Mouse (Mus musculus) CH12.LX (cell line): ENCODE data around the gene Tmem120a. TPM values are rescaled to one million over a fixed set of nuclear protein-coding genes. Genes with fewer than 3 reads are reported as not detected.

Experiments used
- DNase-seq: peaks from one replicate; pipeline ENCODE4 v3.0.0-alpha.2; 2013; ENCODE audit errors: extremely low read depth
- H3K27ac ChIP-seq: 2 replicates; pipeline ENCODE4 v1.5.1; 2012; ENCODE audit warnings: low read depth, mild to moderate bottlenecking, control low read depth, moderate library complexity; ENCODE audit not compliant: insufficient read depth
- H3K27me3 ChIP-seq: replicated peaks from 2 replicates; pipeline ENCODE3; 2012; ENCODE audit warnings: inconsistent platforms
- H3K36me3 ChIP-seq, 2 experiments: replicated peaks in 1 of 2; 2 replicates each; pipeline versions ENCODE3 to v1.6.1; 2012; ENCODE audit warnings: inconsistent platforms in 1 of 2, low read length in 1 of 2, mild to moderate bottlenecking in 1 of 2, mixed read lengths in 1 of 2, moderate library complexity in 1 of 2; ENCODE audit not compliant: control insufficient read depth in 1 of 2, insufficient read depth in 1 of 2
- H3K4me1 ChIP-seq, 2 experiments: 2 replicates each; pipeline ENCODE4 v1.6.1; 2012; ENCODE audit warnings: inconsistent platforms in 1 of 2, moderate library complexity in 1 of 2; ENCODE audit not compliant: insufficient read depth in 2 of 2, control insufficient read depth in 1 of 2
- H3K4me2 ChIP-seq: 2 replicates; pipeline ENCODE4 v1.6.1; 2012; ENCODE audit warnings: low read depth, mild to moderate bottlenecking, control low read depth; ENCODE audit not compliant: poor library complexity, insufficient read depth, severe bottlenecking
- H3K4me3 ChIP-seq, 3 experiments: fragments of 150-350 bp in 1 of 3; sonication (generic) in 1 of 3; replicated peaks in 1 of 3; 2 replicates each; pipeline versions ENCODE3 to v1.5.1; 2011 to 2012; ENCODE audit warnings: low read depth in 2 of 3, low read length in 2 of 3, mild to moderate bottlenecking in 2 of 3, moderate library complexity in 2 of 3, control low read depth in 1 of 3, improper control_type of control experiment in 1 of 3, inconsistent platforms in 1 of 3, mixed read lengths in 1 of 3; ENCODE audit not compliant: poor library complexity in 1 of 3
- H3K79me2 ChIP-seq: replicated peaks from 2 replicates; pipeline ENCODE4 v1.6.1; 2012; ENCODE audit warnings: mild to moderate bottlenecking, moderate library complexity; ENCODE audit not compliant: control insufficient read depth, poor library complexity, insufficient read depth, severe bottlenecking; ENCODE audit errors: extremely low read depth
- H3K9ac ChIP-seq: 2 replicates; pipeline ENCODE4 v1.6.1; 2012; ENCODE audit warnings: low read depth, mild to moderate bottlenecking, control low read depth, moderate library complexity; ENCODE audit not compliant: insufficient read depth
- H3K9me3 ChIP-seq: replicated peaks from 2 replicates; pipeline ENCODE3; 2012; ENCODE audit warnings: low read length, inconsistent platforms, mixed read lengths
- CHD1 ChIP-seq: IDR thresholded peaks from 2 replicates; pipeline ENCODE4 v1.6.1; 2012; ENCODE audit warnings: low read depth, low read length, improper control_type of control experiment, inconsistent platforms
- CHD2 ChIP-seq: IDR thresholded peaks from 2 replicates; pipeline ENCODE4 v1.6.1; 2011; ENCODE audit warnings: low read length, improper control_type of control experiment
- CTCF ChIP-seq, 2 experiments: IDR thresholded peaks in 1 of 2; conservative IDR thresholded peaks in 1 of 2; 2 replicates each; pipeline ENCODE4 v1.5.1; 2011 to 2012; ENCODE audit warnings: low read depth in 2 of 2, low read length in 2 of 2, improper control_type of control experiment in 1 of 2, inconsistent platforms in 1 of 2, mild to moderate bottlenecking in 1 of 2, moderate library complexity in 1 of 2
- ELF1 ChIP-seq: IDR thresholded peaks from 2 replicates; pipeline ENCODE4 v1.6.1; 2014; ENCODE audit warnings: low read depth, mild to moderate bottlenecking, inconsistent platforms, low read length, improper control_type of control experiment
- EP300 ChIP-seq: IDR thresholded peaks from 2 replicates; pipeline ENCODE4 v1.6.1; 2011; ENCODE audit warnings: low read length, improper control_type of control experiment
- ETS1 ChIP-seq: conservative IDR thresholded peaks from 2 replicates; pipeline ENCODE4 v1.6.1; 2012; ENCODE audit warnings: low read depth, mild to moderate bottlenecking, inconsistent platforms, low read length, improper control_type of control experiment, moderate library complexity
- HCFC1 ChIP-seq: IDR thresholded peaks from 2 replicates; pipeline ENCODE4 v1.6.1; 2012; ENCODE audit warnings: low read depth, mild to moderate bottlenecking, inconsistent platforms, low read length, improper control_type of control experiment
- IRF4 ChIP-seq: IDR thresholded peaks from 2 replicates; pipeline ENCODE4 v1.6.1; 2014; ENCODE audit warnings: low read depth, mild to moderate bottlenecking, inconsistent platforms, low read length, improper control_type of control experiment
- JUN ChIP-seq: IDR thresholded peaks from 2 replicates; pipeline ENCODE4 v1.6.1; 2011; ENCODE audit warnings: low read depth, mild to moderate bottlenecking, low read length, improper control_type of control experiment, moderate library complexity; ENCODE audit not compliant: insufficient read depth
- JUND ChIP-seq: conservative IDR thresholded peaks from 2 replicates; pipeline ENCODE4 v1.6.1; 2011; ENCODE audit warnings: low read depth, low read length, improper control_type of control experiment
- KAT2A ChIP-seq: IDR thresholded peaks from 2 replicates; pipeline ENCODE4 v1.6.1; 2012; ENCODE audit warnings: low read length, improper control_type of control experiment, inconsistent platforms; ENCODE audit not compliant: insufficient replicate concordance
- MAFK ChIP-seq: IDR thresholded peaks from 2 replicates; pipeline ENCODE4 v1.6.1; 2011; ENCODE audit warnings: low read length, improper control_type of control experiment; ENCODE audit not compliant: insufficient replicate concordance
- MAX ChIP-seq: IDR thresholded peaks from 2 replicates; pipeline ENCODE4 v1.6.1; 2011; ENCODE audit warnings: low read length, improper control_type of control experiment
- MAZ ChIP-seq: IDR thresholded peaks from 2 replicates; pipeline ENCODE4 v1.6.1; 2012; ENCODE audit warnings: low read depth, mild to moderate bottlenecking, inconsistent platforms, low read length, improper control_type of control experiment, moderate library complexity
- MEF2A ChIP-seq: IDR thresholded peaks from 2 replicates; pipeline ENCODE4 v1.6.1; 2014; ENCODE audit warnings: low read depth, mild to moderate bottlenecking, inconsistent platforms, low read length, improper control_type of control experiment, borderline replicate concordance
- MXI1 ChIP-seq: IDR thresholded peaks from 2 replicates; pipeline ENCODE4 v1.6.1; 2011; ENCODE audit warnings: mild to moderate bottlenecking, low read depth, low read length, improper control_type of control experiment
- MYC ChIP-seq: IDR thresholded peaks from 2 replicates; pipeline ENCODE4 v1.6.1; 2011; ENCODE audit warnings: low read depth, mild to moderate bottlenecking, improper control_type of control experiment, low read length
- NELFE ChIP-seq: IDR thresholded peaks from 2 replicates; pipeline ENCODE4 v1.6.1; 2011; ENCODE audit warnings: low read depth, low read length, improper control_type of control experiment
- NRF1 ChIP-seq: IDR thresholded peaks from 2 replicates; pipeline ENCODE4 v1.6.1; 2014; ENCODE audit warnings: low read depth, mild to moderate bottlenecking, inconsistent platforms, low read length, improper control_type of control experiment, moderate library complexity
- PAX5 ChIP-seq: IDR thresholded peaks from 2 replicates; pipeline ENCODE4 v1.6.1; 2012; ENCODE audit warnings: low read length, inconsistent platforms, mixed read lengths
- POLR2A ChIP-seq: IDR thresholded peaks from 2 replicates; pipeline ENCODE4 v1.6.1; 2011; ENCODE audit warnings: low read depth, mild to moderate bottlenecking, improper control_type of control experiment, low read length
- POLR2AphosphoS2 ChIP-seq: IDR thresholded peaks from 2 replicates; pipeline ENCODE4 v1.6.1; 2011; ENCODE audit warnings: low read depth, low read length, improper control_type of control experiment
- SIN3A ChIP-seq: IDR thresholded peaks from 2 replicates; pipeline ENCODE4 v1.6.1; 2012; ENCODE audit warnings: low read length, improper control_type of control experiment, inconsistent platforms
- TBP ChIP-seq: conservative IDR thresholded peaks from 2 replicates; pipeline ENCODE4 v1.6.1; 2011; ENCODE audit warnings: low read depth, low read length, improper control_type of control experiment
- USF2 ChIP-seq: conservative IDR thresholded peaks from 2 replicates; pipeline ENCODE4 v1.6.1; 2011; ENCODE audit warnings: low read depth, low read length, improper control_type of control experiment
- ZNF384 ChIP-seq: IDR thresholded peaks from 2 replicates; pipeline ENCODE4 v1.6.1; 2012; ENCODE audit warnings: low read depth, low read length, improper control_type of control experiment, inconsistent platforms
- dilution Hi-C: fragments of 300-500 bp; cut with MboI; formaldehyde crosslinking; loops from 2 replicates; pipeline ENCODE4 v1.14.3; 2020; ENCODE audit warnings: low sequenced_read_pairs; ENCODE audit not compliant: extremely low pct_unique_long_range_greater_than_20kb, extremely low pct_ligation_motif_present
- in situ Hi-C: fragments of 300-500 bp; cut with MboI; formaldehyde crosslinking; loops from 3 replicates; pipeline ENCODE4 v1.14.3; 2019; ENCODE audit warnings: low sequenced_read_pairs, low pct_ligation_motif_present, low pct_unique_long_range_greater_than_20kb, mixed read lengths
- polyA plus RNA-seq: library from polyadenylated mRNA; unstranded; fragments of >175 nt; gene quantifications from 2 replicates; pipeline ENCODE4 v1.2.1, GENCODE M21; 2012; ENCODE audit warnings: low read depth; ENCODE audit not compliant: insufficient read length
- total RNA-seq, 2 experiments: library from RNA; depleted of rRNA; stranded (reverse); fragments of 300-350 nt in 1 of 2; fragments of >200 nt in 1 of 2; gene quantifications; 2 replicates each; pipeline ENCODE4 v1.2.3; 2012 to 2014

Tmem120a gene
- total and polyA plus RNA-seq, 3 experiments, result 12.0 to 27.1 (median 21.4) TPM

DNA sequence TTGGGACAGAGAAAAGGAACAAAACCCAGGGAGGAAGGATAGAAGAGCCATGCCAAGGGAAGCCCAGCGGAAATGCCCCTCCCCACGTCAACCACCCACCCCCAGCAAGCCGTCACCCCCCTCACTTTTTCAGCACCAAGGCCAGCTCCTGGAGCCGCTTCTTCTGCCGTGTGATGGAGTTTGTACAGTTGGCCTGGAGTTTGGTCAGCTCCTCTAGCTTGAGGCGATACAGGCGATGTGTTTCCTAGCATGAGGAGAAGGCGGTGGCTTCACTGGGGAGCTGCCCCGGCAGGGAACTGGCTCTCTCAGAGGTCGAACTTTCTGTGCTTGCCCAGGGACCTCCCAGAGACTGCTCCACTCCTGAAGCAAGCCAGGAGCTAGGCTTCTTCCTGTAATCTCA, 2.1 kb downstream of the Tmem120a start:
- dilution Hi-C loops, result no loop called here
- H3K27me3 ChIP-seq, result peaks cover 6% of the 10 kb centered on the region
- peaks cover 4 to 13% of the 10 kb centered on the region in 2 experiments; a peak in 3 of 4 replicates for H3K4me1 ChIP-seq
- peaks cover 7% of the 10 kb centered on the region for H3K9me3 ChIP-seq
- H3K9ac ChIP-seq, result no peak overlapping the region
- H3K27ac ChIP-seq, result no peak overlapping the region
- peaks cover 4 to 23% of the 10 kb centered on the region in 2 experiments for H3K36me3 ChIP-seq
- no peak overlapping the region for H3K4me2 ChIP-seq
- TF ChIP-seq POLR2AphosphoS2 (no peak), JUN (no peak), MXI1 (no peak), CHD1 (no peak), POLR2A (no peak), ETS1 (no peak), JUND (no peak), USF2 (no peak), CHD2 (no peak), MAX (no peak), HCFC1 (no peak), ELF1 (no peak), EP300 (no peak), ZNF384 (no peak)
- no peaks in the 10 kb centered on the region for H3K79me2 ChIP-seq
- no peak for DNase-seq
- in situ Hi-C loops, result no loop called here
- H3K4me3 ChIP-seq, result no peak overlapping the region

DNA sequence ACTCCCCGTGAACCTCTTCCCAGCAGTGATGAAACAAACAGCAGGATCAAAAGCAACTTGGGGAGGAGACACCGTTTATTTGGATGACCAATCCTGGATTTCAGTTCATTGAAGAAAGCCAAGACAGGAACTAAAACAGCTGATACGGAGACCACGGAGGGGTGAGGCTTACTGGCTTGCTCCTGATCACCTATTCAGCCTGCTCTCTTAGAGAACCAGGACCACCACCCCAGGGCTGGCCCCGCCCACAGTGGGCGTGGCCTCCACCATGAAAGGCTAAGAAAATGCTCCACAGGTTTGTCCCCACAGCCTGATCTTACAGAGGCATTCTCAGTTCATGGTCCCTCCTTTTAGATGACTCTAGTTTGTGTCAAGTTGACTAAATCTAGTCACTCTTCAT, 6.0 kb downstream of the Tmem120a start:
- no peak overlapping the region for H3K4me3 ChIP-seq
- no peak overlapping the region for H3K27ac ChIP-seq
- no peak overlapping the region for H3K4me2 ChIP-seq
- DNase-seq, result no peak
- dilution Hi-C loops (no loop called here), in situ Hi-C loops (no loop called here)
- H3K36me3 ChIP-seq, result peaks cover 38 to 62% of the 10 kb centered on the region in 2 experiments
- no peaks in the 10 kb centered on the region for H3K79me2 ChIP-seq
- no peak overlapping the region for H3K9ac ChIP-seq
- H3K9me3 ChIP-seq, result no peaks in the 10 kb centered on the region
- no peaks in the 10 kb centered on the region for H3K27me3 ChIP-seq
- TF ChIP-seq ELF1, result no peak
- TF ChIP-seq SIN3A, result no peak
- no peak for TF ChIP-seq MAZ
- TF ChIP-seq MYC, result no peak
- no peak for TF ChIP-seq MAX
- TF ChIP-seq CHD1, result no peak
- TF ChIP-seq MXI1, result no peak
- TF ChIP-seq PAX5, result no peak
- no peak for TF ChIP-seq ETS1
- no peak for TF ChIP-seq NRF1
- no peak for TF ChIP-seq EP300
- no peak for TF ChIP-seq CTCF (conservative IDR thresholded peaks at IDR 0.05 in 1 of 2, IDR thresholded peaks at IDR 0.05 in 1 of 2; ENCODE audit: low read depth in 2 of 2, low read length in 2 of 2)
- TF ChIP-seq NELFE, result no peak
- no peak for TF ChIP-seq MAFK
- TF ChIP-seq ZNF384, result no peak
- no peak for TF ChIP-seq KAT2A
- no peak for TF ChIP-seq MEF2A
- TF ChIP-seq JUN, result no peak
- no peak for TF ChIP-seq TBP
- no peak for TF ChIP-seq IRF4
- peaks cover 4 to 12% of the 10 kb centered on the region in 2 experiments; a peak in 3 of 4 replicates for H3K4me1 ChIP-seq
